In the genomic region with DNA sequence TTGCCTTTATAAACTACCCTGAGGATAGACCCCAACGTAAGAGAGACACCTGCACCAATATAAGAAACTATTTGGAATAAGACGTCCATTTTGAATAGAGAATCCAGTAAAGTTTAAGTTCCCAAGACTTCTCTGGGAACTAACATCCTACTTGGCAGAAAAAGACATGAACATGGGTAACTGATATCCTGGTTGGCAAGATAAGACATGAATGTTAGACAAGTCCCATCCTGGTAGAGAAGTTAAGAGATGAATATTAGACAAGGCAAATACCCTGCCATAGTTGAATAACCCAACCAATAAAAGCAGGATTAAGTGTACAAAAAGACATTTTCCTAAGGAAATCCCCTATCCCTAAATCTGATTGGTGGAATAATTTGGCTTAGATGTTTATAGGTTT, we compare ENCODE assay signal across 16 mouse cellular contexts.
"Had no signal": no experiment of that assay in that cellular context is flagged by ENCODE, and none has a peak within 500 bp of the region (broad histone marks: within the 10 kb centered on the region; RNA-seq: fewer than 3 reads in every experiment).

No protein-coding gene starts in this region.

- H3K9ac ChIP-seq: neural tube, embryonic 13.5 days; neural tube, embryonic 15.5 days; stomach, embryonic 15.5 days had no signal

- H3K36me3 ChIP-seq: neural tube, embryonic 13.5 days; neural tube, embryonic 15.5 days; stomach, embryonic 15.5 days had no signal

- H3K27me3 ChIP-seq: neural tube, embryonic 13.5 days; neural tube, embryonic 15.5 days; stomach, embryonic 15.5 days had no signal

- H3K9me3 ChIP-seq: neural tube, embryonic 13.5 days; neural tube, embryonic 15.5 days; stomach, embryonic 15.5 days had no signal

- DNase-seq: retina, postnatal 1 day; right cerebral cortex, adult 18-20 months; right cerebral cortex, postnatal 14 days; right cerebral cortex, postnatal 25 days; right cerebral cortex, postnatal 4 days; spleen, adult 18-20 months; thymus, adult 18-20 months; thymus, adult 2 months; thymus, postnatal 14 days; thymus, postnatal 25 days; thymus, postnatal 36 days; thymus, postnatal 4 days had no signal

- H3K27ac ChIP-seq: neural tube, embryonic 13.5 days; neural tube, embryonic 15.5 days; stomach, embryonic 15.5 days; stomach, postnatal 0 days had no signal

- H3K4me3 ChIP-seq: neural tube, embryonic 13.5 days; neural tube, embryonic 15.5 days; stomach, embryonic 15.5 days had no signal

- H3K4me1 ChIP-seq: neural tube, embryonic 13.5 days; neural tube, embryonic 15.5 days; stomach, embryonic 15.5 days had no signal
